Mouse (Mus musculus) lung, adult 2 months (tissue): ENCODE results near the gene Panx3.

Experiments
- CTCF ChIP-seq: fragments of 200-500 bp; IDR thresholded peaks from 2 replicates; pipeline ENCODE4 v1.5.1; 2011; ENCODE audit warnings: mild to moderate bottlenecking, low read length, control low read depth; ENCODE audit not compliant: insufficient read depth
- POLR2A ChIP-seq: fragments of 200-500 bp; IDR thresholded peaks from 2 replicates; pipeline ENCODE4 v1.6.1; 2011; ENCODE audit warnings: low read depth, mild to moderate bottlenecking, control low read depth, low read length, borderline replicate concordance; ENCODE audit errors: extremely low read depth

GRCm38 (mm10) chr9:37624502-37624901 is 44.5 kb downstream of the Panx3 start:
- no peak for TF ChIP-seq POLR2A
- TF ChIP-seq CTCF = no peak
